Mouse (Mus musculus) small intestine, adult 2 months (tissue): ENCODE data around the gene Haus5.

ENCODE experiments used
- CTCF ChIP-seq: fragments of 200-500 bp; IDR thresholded peaks from 2 replicates; pipeline ENCODE4 v1.5.1; 2012; ENCODE audit warnings: low read depth, mild to moderate bottlenecking, control low read depth, inconsistent platforms, low read length, moderate library complexity, mixed read lengths; ENCODE audit not compliant: insufficient replicate concordance, insufficient read length; ENCODE audit errors: extremely low read depth
- POLR2A ChIP-seq: fragments of 200-500 bp; IDR thresholded peaks from 2 replicates; pipeline ENCODE4 v1.6.1; 2012; ENCODE audit warnings: low read depth, mild to moderate bottlenecking, control low read depth, inconsistent platforms, low read length, moderate library complexity

- TF ChIP-seq POLR2A (no peak), CTCF (no peak)
Observed at GRCm38 (mm10) chr7:30610043-30610442, 54.8 kb downstream of the Haus5 start.
